In the genomic region with DNA sequence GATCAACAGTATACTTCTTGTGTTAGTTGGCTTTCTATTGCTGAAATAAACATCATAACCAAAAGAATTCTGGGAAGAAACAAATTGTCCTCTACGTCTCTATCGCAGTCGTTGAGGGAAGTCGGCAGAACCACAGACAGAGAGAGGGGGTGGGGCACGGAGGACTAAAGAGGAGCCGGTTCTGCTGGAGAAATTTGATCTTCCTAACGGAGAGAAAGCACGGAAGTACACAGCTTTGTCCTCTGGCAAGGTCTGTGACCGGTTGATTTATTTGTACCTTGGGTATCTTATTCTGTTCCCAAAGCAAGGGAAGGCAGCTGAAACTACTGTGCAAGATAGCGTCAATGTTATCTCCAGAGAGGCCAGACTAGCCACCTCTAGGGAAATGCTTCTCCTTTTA, we compare ENCODE assay signal across 7 mouse cellular contexts. TPM values are rescaled to one million over a fixed set of nuclear protein-coding genes. Genes with fewer than 3 reads are reported as not detected.
A peak's percentile ranks its signal among the peaks of the same experiment; 100 is the strongest.
DNase-seq lines count a peak whose midpoint lies in the region; ATAC-seq lines count a peak whose summit lies in the region.

No protein-coding gene starts in this region.

- 6% methylated on average over 10 of the region's 10 CpGs for WGBS in limb, embryonic 13.5 days
- 11% methylated on average over 10 of the region's 10 CpGs for WGBS in limb, embryonic 10.5 days
- 4% methylated on average over 10 of the region's 10 CpGs for WGBS in heart, embryonic 13.5 days

- no peaks in the 10 kb centered on the region for H3K36me3 ChIP-seq in limb, embryonic 13.5 days
- H3K36me3 ChIP-seq in limb, embryonic 10.5 days = no peaks in the 10 kb centered on the region
- H3K36me3 ChIP-seq in heart, embryonic 13.5 days = no peaks in the 10 kb centered on the region

- H3K9ac ChIP-seq in limb, embryonic 13.5 days = no peak overlapping the region
- 0 out of 2 replicates have a peak overlapping the region, but pooled peaks have one; percentile 45 for H3K9ac ChIP-seq in heart, embryonic 13.5 days

- H3K27me3 ChIP-seq in limb, embryonic 13.5 days = peaks cover 18% of the 10 kb centered on the region
- no peaks in the 10 kb centered on the region for H3K27me3 ChIP-seq in limb, embryonic 10.5 days (ENCODE audit: low read depth, poor library complexity, severe bottlenecking)
- peaks cover 28% of the 10 kb centered on the region for H3K27me3 ChIP-seq in heart, embryonic 13.5 days (replicated peaks)

- peaks cover 5% of the 10 kb centered on the region for H3K4me1 ChIP-seq in limb, embryonic 13.5 days
- peaks cover 7% of the 10 kb centered on the region for H3K4me1 ChIP-seq in limb, embryonic 10.5 days
- H3K4me1 ChIP-seq in heart, embryonic 13.5 days = peaks cover 23% of the 10 kb centered on the region

- H3K4me3 ChIP-seq in limb, embryonic 13.5 days = no peak overlapping the region
- no peak overlapping the region for H3K4me3 ChIP-seq in limb, embryonic 10.5 days
- H3K4me3 ChIP-seq in heart, embryonic 13.5 days = no peak overlapping the region

- H3K27ac ChIP-seq in limb, embryonic 13.5 days = no peak overlapping the region
- H3K27ac ChIP-seq in limb, embryonic 10.5 days = no peak overlapping the region
- H3K27ac ChIP-seq in heart, embryonic 13.5 days (replicated peaks) = no peak overlapping the region

- peak overlapping the region; percentile 31 for H3K4me2 ChIP-seq in limb, embryonic 13.5 days (replicated peaks)
- H3K4me2 ChIP-seq in heart, embryonic 13.5 days = peak overlapping the region; percentile 43

- H3K9me3 ChIP-seq in limb, embryonic 13.5 days = no peaks in the 10 kb centered on the region
- no peaks in the 10 kb centered on the region for H3K9me3 ChIP-seq in limb, embryonic 10.5 days (replicated peaks)
- H3K9me3 ChIP-seq in heart, embryonic 13.5 days = no peaks in the 10 kb centered on the region

- no peak for DNase-seq in limb, embryonic 10.5 days (ENCODE audit: low spot score)
- peak; percentile 40 for DNase-seq in embryo, embryonic 10.5 days (ENCODE audit: low spot score)
- peak; percentile 26 for DNase-seq in lung, postnatal 14 days
- no peak for DNase-seq in thymus, postnatal 14 days
- no peak for DNase-seq in retina, postnatal 1 day

- ATAC-seq in limb, embryonic 13.5 days (ENCODE audit: low FRiP score, low read depth) = no peak
- ATAC-seq in heart, embryonic 13.5 days (ENCODE audit: extremely low read depth, insufficient number of reproducible peaks, low FRiP score, low TSS enrichment) = no peak

RNA-seq across cellular contexts. Expression of a gene that starts 7.8 kb away (rescaled TPM):
- 87.4 and 89.1 TPM in 2 replicates for polyA plus RNA-seq in limb, embryonic 13.5 days (2015; fragmentation: Nextera tagmentation; extraction: Ambion mirVana)
- 74.5 and 83.2 TPM in 2 replicates for polyA plus RNA-seq in limb, embryonic 10.5 days (2016; fragmentation: Nextera tagmentation; extraction: Ambion mirVana)
- polyA plus RNA-seq in heart, embryonic 13.5 days (2015; fragmentation: Nextera tagmentation; extraction: Ambion mirVana) = 64.7 and 68.9 TPM in 2 replicates

RNA-seq across cellular contexts. Expression of a gene that starts 19.6 kb away (rescaled TPM):
- 2.7 and 3.3 TPM in 2 replicates for polyA plus RNA-seq in limb, embryonic 13.5 days (2015; fragmentation: Nextera tagmentation; extraction: Ambion mirVana)
- 2.4 and 2.9 TPM in 2 replicates for polyA plus RNA-seq in limb, embryonic 10.5 days (2016; fragmentation: Nextera tagmentation; extraction: Ambion mirVana)
- polyA plus RNA-seq in heart, embryonic 13.5 days (2015; fragmentation: Nextera tagmentation; extraction: Ambion mirVana) = 1.9 TPM in 2 replicates

RNA-seq across cellular contexts. Expression of a gene that starts 39.4 kb away (rescaled TPM):
- polyA plus RNA-seq in limb, embryonic 13.5 days (2015; fragmentation: Nextera tagmentation; extraction: Ambion mirVana) = 0.32 and 0.78 TPM in 2 replicates
- 0.05 TPM in 1 of 2 replicates, not detected in the other for polyA plus RNA-seq in limb, embryonic 10.5 days (2016; fragmentation: Nextera tagmentation; extraction: Ambion mirVana)
- 0.43 and 0.47 TPM in 2 replicates for polyA plus RNA-seq in heart, embryonic 13.5 days (2015; fragmentation: Nextera tagmentation; extraction: Ambion mirVana)

RNA-seq across cellular contexts. Expression of a gene that starts 54.0 kb away (rescaled TPM):
- polyA plus RNA-seq in limb, embryonic 13.5 days (2015; fragmentation: Nextera tagmentation; extraction: Ambion mirVana) = not detected in 2 replicates
- polyA plus RNA-seq in limb, embryonic 10.5 days (2016; fragmentation: Nextera tagmentation; extraction: Ambion mirVana) = not detected in 2 replicates
- polyA plus RNA-seq in heart, embryonic 13.5 days (2015; fragmentation: Nextera tagmentation; extraction: Ambion mirVana) = not detected in 2 replicates

Comparison
In these comparisons a context has a peak if more than half of its experiments do, and no peak if none do; other contexts are left out.
1. DNase-seq: peak in embryo, embryonic 10.5 days (single experiment) and lung, postnatal 14 days (single experiment); none in limb, embryonic 10.5 days (single experiment), thymus, postnatal 14 days (single experiment) and retina, postnatal 1 day (single experiment).